Mouse (Mus musculus): ENCODE measurements around the gene Celf2. TPM values are rescaled to one million over a fixed set of nuclear protein-coding genes. Genes with fewer than 3 reads are reported as not detected.

Celf2 gene
- polyA plus RNA-seq, 1 experiment: 40.8 TPM

GRCm38 (mm10) chr2:6602163-6602562 lies 907.2 kb downstream of the Celf2 start:
- DNase-seq (ENCODE audit: low read depth in 1 of 2, low spot score in 2 of 2): no peak

DNA sequence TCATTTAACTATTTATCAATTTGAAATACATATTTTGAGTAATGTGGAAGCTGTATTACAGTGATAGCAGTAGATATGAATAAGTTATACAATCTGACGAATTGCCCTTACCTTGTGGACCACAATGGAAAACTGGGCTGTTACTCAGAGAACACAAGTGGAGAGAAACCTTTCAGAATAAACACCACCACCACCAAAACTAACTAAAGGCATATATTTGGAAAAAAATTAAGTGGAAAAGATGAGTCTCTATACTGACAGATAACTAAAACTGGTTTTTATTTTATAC lies 910.5 kb downstream of the Celf2 start:
- Histone ChIP-seq H3K4me1 (ENCODE audit: control insufficient read depth, insufficient read depth, insufficient read length) (peaks cover 2% of the 10 kb centered on the region; the same call in 1 of the 2 replicates), H3K4me3 (ENCODE audit: extremely low read depth, insufficient read depth, insufficient read length) (no peak overlapping the region), H3K27me3 (ENCODE audit: control insufficient read depth, insufficient read depth, low read length) (no peaks in the 10 kb centered on the region), H3K36me3 (ENCODE audit: control insufficient read depth, insufficient read depth, low read length) (peaks cover 41% of the 10 kb centered on the region), H3K27ac (ENCODE audit: insufficient read depth, low read length) (no peak overlapping the region)
- no peak for TF ChIP-seq POLR2A (IDR thresholded peaks at IDR 0.05; ENCODE audit: low read depth, low read length)
- no peak for TF ChIP-seq CTCF (IDR thresholded peaks at IDR 0.05; ENCODE audit: extremely low read depth, insufficient read depth, insufficient read length, insufficient replicate concordance)
- no peak for DNase-seq (ENCODE audit: low read depth in 1 of 2, low spot score in 2 of 2)
- 78% methylated on average over 1 of the region's 1 CpGs for WGBS

More at GRCm38 (mm10) chr2:6602163-6602562, 907.2 kb downstream of the Celf2 start:
- 92% methylated on average over 4 of the region's 4 CpGs for WGBS
- Histone ChIP-seq H3K4me3 (ENCODE audit: extremely low read depth, insufficient read depth, insufficient read length) (no peak overlapping the region), H3K27ac (ENCODE audit: insufficient read depth, low read length) (no peak overlapping the region), H3K36me3 (ENCODE audit: control insufficient read depth, insufficient read depth, low read length) (peaks cover 36% of the 10 kb centered on the region), H3K27me3 (ENCODE audit: control insufficient read depth, insufficient read depth, low read length) (no peaks in the 10 kb centered on the region), H3K4me1 (ENCODE audit: control insufficient read depth, insufficient read depth, insufficient read length) (peaks cover 2% of the 10 kb centered on the region; the same call in 1 of the 2 replicates)
- TF ChIP-seq CTCF (IDR thresholded peaks at IDR 0.05; ENCODE audit: extremely low read depth, insufficient read depth, insufficient read length, insufficient replicate concordance) (no peak), POLR2A (IDR thresholded peaks at IDR 0.05; ENCODE audit: low read depth, low read length) (no peak)

- TF ChIP-seq CTCF (IDR thresholded peaks at IDR 0.05; ENCODE audit: extremely low read depth, insufficient read depth, insufficient read length, insufficient replicate concordance) (no peak), POLR2A (IDR thresholded peaks at IDR 0.05; ENCODE audit: low read depth, low read length) (no peak)
- Histone ChIP-seq H3K4me3 (ENCODE audit: extremely low read depth, insufficient read depth, insufficient read length) (no peak overlapping the region), H3K36me3 (ENCODE audit: control insufficient read depth, insufficient read depth, low read length) (peaks cover 39% of the 10 kb centered on the region), H3K27ac (ENCODE audit: insufficient read depth, low read length) (no peak overlapping the region), H3K27me3 (ENCODE audit: control insufficient read depth, insufficient read depth, low read length) (no peaks in the 10 kb centered on the region), H3K4me1 (ENCODE audit: control insufficient read depth, insufficient read depth, insufficient read length) (peaks cover 2% of the 10 kb centered on the region; the same call in 1 of the 2 replicates)
- no peak for DNase-seq (ENCODE audit: low read depth in 1 of 2, low spot score in 2 of 2)
- 67% methylated on average over 8 of the region's 8 CpGs for WGBS
These were observed 911.1 kb downstream of the Celf2 start for GRCm38 (mm10) chr2:6598124-6598878.

GRCm38 (mm10) chr2:6594736-6595135 lies 914.6 kb downstream of the Celf2 start:
- TF ChIP-seq POLR2A (IDR thresholded peaks at IDR 0.05; ENCODE audit: low read depth, low read length) (no peak), CTCF (IDR thresholded peaks at IDR 0.05; ENCODE audit: extremely low read depth, insufficient read depth, insufficient read length, insufficient replicate concordance) (no peak)
- Histone ChIP-seq H3K36me3 (ENCODE audit: control insufficient read depth, insufficient read depth, low read length) (peaks cover 33% of the 10 kb centered on the region), H3K27ac (ENCODE audit: insufficient read depth, low read length) (no peak overlapping the region), H3K4me3 (ENCODE audit: extremely low read depth, insufficient read depth, insufficient read length) (no peak overlapping the region), H3K4me1 (ENCODE audit: control insufficient read depth, insufficient read depth, insufficient read length) (peaks cover 2% of the 10 kb centered on the region; the same call in 1 of the 2 replicates), H3K27me3 (ENCODE audit: control insufficient read depth, insufficient read depth, low read length) (no peaks in the 10 kb centered on the region)
- 81% methylated on average over 1 of the region's 1 CpGs for WGBS
- DNase-seq (ENCODE audit: low read depth in 1 of 2, low spot score in 2 of 2): no peak

DNA sequence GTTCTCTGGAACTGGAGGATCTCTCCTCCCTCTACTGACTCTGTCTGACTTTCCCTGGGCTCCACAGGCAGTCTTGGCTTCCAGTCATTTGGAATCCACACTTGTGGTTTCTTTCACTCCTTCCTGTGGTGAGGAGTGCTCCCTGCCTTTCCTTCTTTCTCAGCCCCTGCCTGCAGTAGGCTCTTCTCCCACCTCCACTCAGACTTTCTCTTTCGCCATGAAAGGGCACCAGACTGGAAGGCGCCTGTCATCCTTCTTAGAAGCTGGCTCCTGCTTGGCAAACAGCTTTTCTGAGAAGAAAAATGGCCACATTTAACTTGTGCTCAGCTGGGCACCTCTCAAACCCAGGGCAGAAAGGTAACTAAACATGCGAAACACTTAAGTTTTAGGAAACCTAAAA lies 915.2 kb downstream of the Celf2 start:
- peaks cover 29% of the 10 kb centered on the region for H3K36me3 ChIP-seq (ENCODE audit: control insufficient read depth, insufficient read depth, low read length)
- H3K4me1 ChIP-seq (ENCODE audit: control insufficient read depth, insufficient read depth, insufficient read length): peaks cover 1% of the 10 kb centered on the region; the same call in 1 of the 2 replicates
- TF ChIP-seq POLR2A (IDR thresholded peaks at IDR 0.05; ENCODE audit: low read depth, low read length): no peak
- no peak for TF ChIP-seq CTCF (IDR thresholded peaks at IDR 0.05; ENCODE audit: extremely low read depth, insufficient read depth, insufficient read length, insufficient replicate concordance)

DNA sequence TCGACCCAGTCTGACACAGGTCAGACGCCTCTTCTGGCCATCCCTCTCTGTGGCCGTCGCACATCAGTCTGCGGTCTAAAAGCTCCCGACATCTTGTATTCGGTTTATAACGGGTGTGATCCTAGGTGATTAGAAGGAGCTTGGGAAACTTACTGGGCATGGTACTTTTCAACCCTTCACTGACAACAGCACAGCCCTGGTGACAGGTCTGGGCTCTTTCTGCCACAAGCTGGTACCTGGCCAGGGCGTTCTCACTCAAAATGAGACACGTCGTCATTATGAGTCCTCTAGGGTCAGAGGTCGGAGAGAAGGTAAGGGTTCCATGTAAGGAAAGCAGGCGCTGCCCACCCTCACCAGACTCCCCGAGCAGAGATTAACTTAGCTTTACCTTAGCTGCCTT lies 915.6 kb downstream of the Celf2 start:
- no peak for TF ChIP-seq POLR2A (IDR thresholded peaks at IDR 0.05; ENCODE audit: low read depth, low read length)
- TF ChIP-seq CTCF (IDR thresholded peaks at IDR 0.05; ENCODE audit: extremely low read depth, insufficient read depth, insufficient read length, insufficient replicate concordance): no peak
- 91% methylated on average over 14 of the region's 14 CpGs for WGBS
- H3K4me3 ChIP-seq (ENCODE audit: extremely low read depth, insufficient read depth, insufficient read length): no peak overlapping the region
- H3K27me3 ChIP-seq (ENCODE audit: control insufficient read depth, insufficient read depth, low read length): no peaks in the 10 kb centered on the region
- H3K27ac ChIP-seq (ENCODE audit: insufficient read depth, low read length): no peak overlapping the region
- peaks cover 27% of the 10 kb centered on the region for H3K36me3 ChIP-seq (ENCODE audit: control insufficient read depth, insufficient read depth, low read length)
- DNase-seq (ENCODE audit: low read depth in 1 of 2, low spot score in 2 of 2): no peak
- no peaks in the 10 kb centered on the region for H3K4me1 ChIP-seq (ENCODE audit: control insufficient read depth, insufficient read depth, insufficient read length)

More for the DNA sequence above, 915.2 kb downstream of the Celf2 start:
- no peak overlapping the region for H3K4me3 ChIP-seq (ENCODE audit: extremely low read depth, insufficient read depth, insufficient read length)
- no peaks in the 10 kb centered on the region for H3K27me3 ChIP-seq (ENCODE audit: control insufficient read depth, insufficient read depth, low read length)
- no peak for DNase-seq (ENCODE audit: low read depth in 1 of 2, low spot score in 2 of 2)
- WGBS: 91% methylated on average over 3 of the region's 3 CpGs
- no peak overlapping the region for H3K27ac ChIP-seq (ENCODE audit: insufficient read depth, low read length)

DNA sequence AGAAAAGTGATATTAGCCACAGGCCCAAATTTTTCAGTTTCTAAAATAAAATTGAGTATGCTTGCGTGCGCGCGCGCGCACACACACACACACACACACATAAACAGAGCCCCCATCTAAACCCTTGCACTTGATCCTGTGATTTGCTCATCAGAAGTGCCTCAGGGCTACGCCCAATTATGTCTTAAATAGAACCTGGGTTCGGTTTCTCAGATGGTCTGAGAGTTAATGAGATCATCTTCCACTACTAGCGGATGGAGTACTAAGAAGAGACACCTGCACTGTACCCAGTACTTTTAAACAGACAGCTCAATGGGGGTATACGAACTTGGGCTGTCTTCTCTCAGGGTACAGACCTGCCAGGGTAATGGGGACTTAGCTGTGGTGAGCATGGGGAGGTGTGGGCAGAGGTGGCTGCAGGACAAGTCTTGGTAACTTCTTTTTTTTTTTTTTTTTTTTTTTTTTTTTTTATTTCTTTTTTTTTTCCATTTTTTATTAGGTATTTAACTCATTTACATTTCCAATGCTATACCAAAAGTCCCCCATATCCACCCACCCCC lies 923.2 kb downstream of the Celf2 start:
- WGBS: 92% methylated on average over 10 of the region's 10 CpGs
- Histone ChIP-seq H3K36me3 (ENCODE audit: control insufficient read depth, insufficient read depth, low read length) (peaks cover 18% of the 10 kb centered on the region), H3K27me3 (ENCODE audit: control insufficient read depth, insufficient read depth, low read length) (no peaks in the 10 kb centered on the region), H3K27ac (ENCODE audit: insufficient read depth, low read length) (no peak overlapping the region), H3K4me3 (ENCODE audit: extremely low read depth, insufficient read depth, insufficient read length) (no peak overlapping the region), H3K4me1 (ENCODE audit: control insufficient read depth, insufficient read depth, insufficient read length) (no peaks in the 10 kb centered on the region)
- DNase-seq (ENCODE audit: low read depth in 1 of 2, low spot score in 2 of 2): no peak
- no peak for TF ChIP-seq POLR2A (IDR thresholded peaks at IDR 0.05; ENCODE audit: low read depth, low read length)
- no peak for TF ChIP-seq CTCF (IDR thresholded peaks at IDR 0.05; ENCODE audit: extremely low read depth, insufficient read depth, insufficient read length, insufficient replicate concordance)
